Mouse (Mus musculus): ENCODE measurements around the gene Lemd2. TPM values are rescaled to one million over a fixed set of nuclear protein-coding genes. Genes with fewer than 3 reads are reported as not detected.

Lemd2 gene
- total RNA-seq, 1 experiment from 2014 or later = 78.5 TPM

- no peak for ATAC-seq (replicated peaks; ENCODE audit: insufficient number of reproducible peaks, low FRiP score, low TSS enrichment, poor library complexity, severe bottlenecking)
Measured at GRCm38 (mm10) chr17:27196206-27196605, 8.1 kb downstream of the Lemd2 start.

- no peak for ATAC-seq (replicated peaks; ENCODE audit: insufficient number of reproducible peaks, low FRiP score, low TSS enrichment, poor library complexity, severe bottlenecking)
Measured at GRCm38 (mm10) chr17:27194258-27195185, 9.7 kb downstream of the Lemd2 start.

GRCm38 (mm10) chr17:27191804-27192203, 12.5 kb downstream of the Lemd2 start:
- no peak for ATAC-seq (replicated peaks; ENCODE audit: insufficient number of reproducible peaks, low FRiP score, low TSS enrichment, poor library complexity, severe bottlenecking)

- no peak for ATAC-seq (replicated peaks; ENCODE audit: insufficient number of reproducible peaks, low FRiP score, low TSS enrichment, poor library complexity, severe bottlenecking)
Measured at GRCm38 (mm10) chr17:27191189-27191588, 13.1 kb downstream of the Lemd2 start.

GRCm38 (mm10) chr17:27189640-27190216, 14.5 kb downstream of the Lemd2 start:
- peak; percentile 69 for ATAC-seq (replicated peaks; ENCODE audit: insufficient number of reproducible peaks, low FRiP score, low TSS enrichment, poor library complexity, severe bottlenecking)

- no peak for ATAC-seq (replicated peaks; ENCODE audit: insufficient number of reproducible peaks, low FRiP score, low TSS enrichment, poor library complexity, severe bottlenecking)
Measured at GRCm38 (mm10) chr17:27188883-27189282, 15.4 kb downstream of the Lemd2 start.

- no peak for ATAC-seq (replicated peaks; ENCODE audit: insufficient number of reproducible peaks, low FRiP score, low TSS enrichment, poor library complexity, severe bottlenecking)
Measured at GRCm38 (mm10) chr17:27187059-27187458, 17.2 kb downstream of the Lemd2 start.

DNA sequence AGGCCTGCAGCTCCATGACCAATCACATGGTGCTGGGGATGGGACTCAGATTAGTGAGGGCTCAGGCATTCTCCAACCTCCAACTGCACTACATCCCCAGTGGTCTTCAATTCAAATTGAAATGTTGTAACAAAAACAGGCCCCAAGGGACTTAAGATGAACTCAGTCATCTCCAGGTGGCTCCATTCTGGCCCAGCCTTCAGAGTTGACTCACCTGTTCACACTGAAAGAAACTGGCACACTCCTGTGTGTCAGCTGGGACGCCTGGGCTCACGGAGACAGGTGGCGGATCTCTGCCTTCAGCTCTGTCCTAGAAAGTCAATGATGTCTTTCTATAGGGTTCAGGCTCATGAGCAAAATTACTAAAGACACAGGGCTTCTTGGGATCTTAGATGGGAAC, 18.2 kb downstream of the Lemd2 start:
- no peak for ATAC-seq (replicated peaks; ENCODE audit: insufficient number of reproducible peaks, low FRiP score, low TSS enrichment, poor library complexity, severe bottlenecking)

DNA sequence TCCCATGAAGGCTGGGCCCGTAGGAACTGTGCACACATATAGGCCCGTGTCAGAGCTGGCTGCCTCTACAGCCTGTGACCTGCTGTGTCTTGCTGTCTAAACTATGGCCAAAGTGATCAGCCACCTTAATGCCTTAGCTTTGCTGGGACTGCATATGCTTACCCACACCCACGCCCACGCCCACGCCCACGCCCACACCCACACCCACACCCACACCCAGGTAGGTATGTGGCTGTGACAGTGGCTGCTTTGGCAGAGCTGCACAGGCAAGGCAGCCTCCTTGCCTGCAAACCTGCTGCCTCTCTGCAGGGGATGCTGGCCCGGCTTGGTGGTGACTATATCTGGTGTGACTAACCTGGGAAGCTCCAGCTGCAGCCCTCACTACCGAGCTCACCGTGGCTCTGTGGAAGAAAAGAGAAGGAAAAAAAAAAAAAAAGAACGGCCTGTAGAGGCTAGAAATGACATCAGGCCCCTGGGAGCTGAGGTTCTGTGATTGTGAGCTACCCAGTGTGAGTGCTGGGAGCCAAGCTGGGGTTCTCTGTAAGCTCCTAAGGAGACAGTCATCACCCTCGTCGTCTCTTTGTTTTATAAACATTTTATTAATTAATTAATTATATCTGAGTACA, 20.5 kb downstream of the Lemd2 start:
- ATAC-seq (replicated peaks; ENCODE audit: insufficient number of reproducible peaks, low FRiP score, low TSS enrichment, poor library complexity, severe bottlenecking) = no peak

- ATAC-seq (replicated peaks; ENCODE audit: insufficient number of reproducible peaks, low FRiP score, low TSS enrichment, poor library complexity, severe bottlenecking) = no peak
Measured at GRCm38 (mm10) chr17:27182401-27182800, 21.9 kb downstream of the Lemd2 start.

DNA sequence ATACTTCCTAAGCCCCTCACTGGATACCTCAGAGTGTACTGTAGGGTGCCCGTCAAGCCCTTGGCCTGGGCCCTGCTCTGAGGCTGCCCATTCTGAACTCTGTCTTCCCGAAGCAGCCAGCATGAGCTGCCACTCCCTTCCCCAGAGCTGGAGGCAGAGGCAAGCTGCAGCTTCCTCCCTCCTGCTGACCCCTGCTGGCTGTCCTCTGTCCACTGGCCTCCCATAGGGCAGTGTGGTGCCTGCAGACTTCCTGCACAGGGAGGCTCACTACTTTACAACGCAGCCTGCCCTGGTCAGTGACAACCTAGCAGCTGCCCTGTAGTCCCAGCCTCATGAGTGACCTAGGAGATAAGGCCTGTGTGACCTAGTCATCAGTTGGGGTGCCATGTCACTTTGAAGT, 22.6 kb downstream of the Lemd2 start:
- peak; percentile 74 for ATAC-seq (replicated peaks; ENCODE audit: insufficient number of reproducible peaks, low FRiP score, low TSS enrichment, poor library complexity, severe bottlenecking)

DNA sequence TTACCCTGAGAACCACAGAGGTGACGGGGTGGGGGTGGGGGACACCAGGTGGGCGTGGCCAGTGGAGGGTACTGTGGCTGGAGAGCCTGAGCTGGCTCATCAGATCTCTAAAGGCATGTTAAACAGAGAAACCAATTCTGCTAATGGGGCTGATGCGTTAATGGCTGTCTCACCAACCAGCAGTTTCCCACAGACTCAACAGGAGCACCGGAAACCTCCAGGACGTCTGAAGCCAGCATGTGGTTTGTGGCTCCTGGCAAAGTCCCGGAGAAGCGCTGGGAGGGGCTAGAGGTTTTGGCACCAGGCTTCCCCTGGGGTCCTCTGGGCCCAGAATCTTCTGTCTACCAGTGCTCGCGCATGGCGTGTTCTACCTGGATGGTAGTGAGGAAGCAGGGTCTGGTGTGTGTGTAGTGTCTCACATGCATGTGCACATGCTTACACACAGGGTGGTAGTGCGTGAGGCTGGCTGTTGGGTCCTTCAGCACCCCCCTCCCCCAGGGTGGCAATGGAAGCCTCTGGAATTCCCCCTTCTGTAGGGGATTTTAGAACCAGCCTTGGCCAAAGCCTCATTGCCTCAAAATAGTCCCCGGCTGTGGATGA, 24.5 kb downstream of the Lemd2 start:
- ATAC-seq (replicated peaks; ENCODE audit: insufficient number of reproducible peaks, low FRiP score, low TSS enrichment, poor library complexity, severe bottlenecking) = no peak

DNA sequence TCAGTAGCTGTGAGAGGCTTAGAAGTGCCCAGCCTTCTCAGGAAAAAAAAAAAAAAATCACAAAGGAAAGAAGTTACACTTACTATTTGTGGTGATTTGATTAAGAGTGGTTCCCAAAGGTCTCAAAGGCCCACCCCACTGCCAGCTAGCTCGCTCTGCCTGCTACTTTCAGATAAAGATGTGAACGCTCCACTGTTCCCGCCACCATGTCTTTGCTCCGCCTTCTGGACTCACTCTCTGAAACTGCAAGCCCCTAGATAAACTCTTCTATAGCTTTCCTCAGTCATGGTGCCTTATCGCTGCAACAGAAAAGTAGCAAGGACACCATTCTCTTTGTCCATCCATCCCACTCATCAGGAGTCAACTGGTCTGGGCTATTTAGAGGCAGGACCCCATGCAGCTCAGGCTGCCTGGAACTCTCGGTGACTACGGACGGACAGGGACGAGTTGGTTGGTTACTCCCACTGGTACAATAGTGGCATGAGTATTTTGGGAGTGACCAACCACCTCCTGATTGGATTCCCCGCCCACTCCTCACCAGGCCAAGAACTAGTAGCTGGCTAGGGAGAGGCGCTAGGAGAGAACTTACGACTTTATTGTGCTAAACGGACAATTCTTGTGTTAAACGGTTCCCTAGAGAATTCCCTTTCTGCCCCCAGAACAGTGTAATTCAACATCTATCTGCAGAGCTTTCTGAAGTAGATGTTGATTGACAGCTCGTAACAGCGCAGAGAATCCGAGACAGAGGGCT, 25.7 kb downstream of the Lemd2 start:
- no peak for ATAC-seq (replicated peaks; ENCODE audit: insufficient number of reproducible peaks, low FRiP score, low TSS enrichment, poor library complexity, severe bottlenecking)

- no peak for ATAC-seq (replicated peaks; ENCODE audit: insufficient number of reproducible peaks, low FRiP score, low TSS enrichment, poor library complexity, severe bottlenecking)
Measured at GRCm38 (mm10) chr17:27178019-27178418, 26.2 kb downstream of the Lemd2 start.

- ATAC-seq (replicated peaks; ENCODE audit: insufficient number of reproducible peaks, low FRiP score, low TSS enrichment, poor library complexity, severe bottlenecking) = no peak
Measured at GRCm38 (mm10) chr17:27176754-27177153, 27.5 kb downstream of the Lemd2 start.

DNA sequence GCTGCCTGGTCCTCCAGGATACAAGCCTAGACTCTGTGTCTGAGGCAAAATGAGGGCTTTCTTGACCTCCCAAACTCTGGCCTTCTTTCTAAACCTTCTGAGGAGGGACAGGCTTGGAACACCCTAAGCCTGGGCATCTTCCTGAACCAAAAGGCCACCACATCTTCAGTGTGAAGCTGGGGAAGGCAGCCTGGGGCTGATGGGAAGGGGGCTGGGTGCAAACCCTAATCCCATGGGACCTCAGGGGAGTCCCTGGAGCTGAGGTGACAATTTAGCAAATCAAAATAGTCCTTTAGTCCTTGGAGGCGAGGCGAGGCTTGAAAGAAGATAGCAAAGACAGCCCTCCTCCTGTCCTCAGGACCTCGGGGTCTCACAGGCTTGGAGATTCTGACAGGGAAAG, 28.0 kb downstream of the Lemd2 start:
- no peak for ATAC-seq (replicated peaks; ENCODE audit: insufficient number of reproducible peaks, low FRiP score, low TSS enrichment, poor library complexity, severe bottlenecking)

DNA sequence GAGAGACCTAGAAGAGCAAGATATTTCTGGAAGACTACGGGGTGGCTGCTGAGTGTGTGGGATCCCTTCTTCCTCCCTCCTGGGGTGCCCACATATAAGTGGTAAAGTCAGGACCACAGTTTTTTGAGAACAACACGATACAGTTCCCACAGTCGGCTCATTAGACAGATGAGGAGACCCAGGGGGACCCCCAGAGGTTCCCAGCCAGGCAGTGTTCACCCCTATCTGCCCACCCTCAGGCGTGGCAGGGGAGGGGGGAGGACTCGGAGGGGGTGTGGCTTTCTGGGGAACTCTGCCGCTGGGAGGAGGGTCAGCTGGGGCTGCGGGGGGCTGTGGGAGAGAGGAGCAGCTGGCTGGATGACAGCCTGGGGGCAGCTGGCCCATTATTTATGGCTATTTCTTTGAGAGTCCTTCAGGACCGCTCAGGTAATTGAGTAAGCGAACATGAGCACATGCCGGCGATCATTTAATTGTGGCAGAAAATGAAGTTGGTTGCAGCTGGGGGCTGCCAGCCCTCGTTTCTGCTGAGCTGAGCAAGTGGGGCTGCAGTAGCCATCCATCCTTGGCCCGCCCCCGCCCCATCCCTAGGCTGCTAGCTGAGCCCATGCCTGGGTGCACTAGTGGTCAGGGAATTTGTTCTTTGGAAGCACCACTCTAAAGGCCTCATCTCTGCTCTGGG, 28.9 kb downstream of the Lemd2 start:
- no peak for ATAC-seq (replicated peaks; ENCODE audit: insufficient number of reproducible peaks, low FRiP score, low TSS enrichment, poor library complexity, severe bottlenecking)

- peak; percentile 86 for ATAC-seq (replicated peaks; ENCODE audit: insufficient number of reproducible peaks, low FRiP score, low TSS enrichment, poor library complexity, severe bottlenecking)
Measured at GRCm38 (mm10) chr17:27173715-27174114, 30.6 kb downstream of the Lemd2 start.
